Mouse (Mus musculus) brain, embryonic 14.5 days (tissue): ENCODE measurements around the gene Mapk11. TPM values are rescaled to one million over a fixed set of nuclear protein-coding genes. Genes with fewer than 3 reads are reported as not detected.

Source experiments
- DNase-seq: peaks from one replicate; pipeline ENCODE4 v3.0.0-alpha.2; 2011; ENCODE audit warnings: low read depth
- CTCF ChIP-seq: fragments of 200-500 bp; IDR thresholded peaks from 2 replicates; pipeline ENCODE4 v1.5.1; 2012; ENCODE audit warnings: inconsistent platforms, mild to moderate bottlenecking, moderate library complexity, borderline replicate concordance; ENCODE audit not compliant: insufficient read depth, insufficient read length; ENCODE audit errors: extremely low read depth
- POLR2A ChIP-seq: fragments of 200-500 bp; IDR thresholded peaks from 2 replicates; pipeline ENCODE4 v1.6.1; 2012; ENCODE audit warnings: mild to moderate bottlenecking, inconsistent platforms, borderline replicate concordance; ENCODE audit not compliant: poor library complexity, insufficient read depth, insufficient read length, severe bottlenecking; ENCODE audit errors: extremely low read depth
- polyA plus RNA-seq: library from polyadenylated mRNA; depleted of rRNA; stranded (reverse); fragments of >200 nt; gene quantifications from 2 replicates; pipeline ENCODE4 v1.2.3, GENCODE M21; 2012; rRNA removed

Gene Mapk11
- 61.9 and 75.4 TPM in 2 replicates for polyA plus RNA-seq

- peak; percentile 82 for DNase-seq
- TF ChIP-seq POLR2A: peak; percentile 60
- no peak for TF ChIP-seq CTCF
Observed at GRCm38 (mm10) chr15:89149271-89150040, at the start of gene Mapk11. Gene Mapk11 (minus strand): TSS chr15:89149628.

DNA sequence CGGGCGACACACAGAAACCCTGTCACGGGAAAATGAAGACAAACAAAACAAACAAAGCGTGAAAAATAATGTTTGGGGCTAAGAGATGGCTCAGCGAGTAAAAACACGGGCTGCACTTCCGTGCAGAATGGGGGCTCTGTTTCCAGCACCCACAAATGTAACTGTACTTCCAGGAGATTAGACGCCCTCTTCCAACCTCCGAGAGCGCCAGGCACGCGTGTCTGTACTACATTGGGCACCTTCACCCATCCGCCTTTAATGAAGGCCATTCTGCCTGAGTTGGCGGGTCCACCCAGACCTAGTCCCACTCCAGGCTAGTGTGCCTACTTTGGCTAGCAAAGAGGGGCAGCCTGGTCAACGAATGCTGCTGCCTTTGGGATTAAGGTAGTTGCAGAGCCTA lies 47.6 kb upstream of the Mapk11 start:
- no peak for TF ChIP-seq POLR2A
- no peak for TF ChIP-seq CTCF
- DNase-seq: peak; percentile 31

DNA sequence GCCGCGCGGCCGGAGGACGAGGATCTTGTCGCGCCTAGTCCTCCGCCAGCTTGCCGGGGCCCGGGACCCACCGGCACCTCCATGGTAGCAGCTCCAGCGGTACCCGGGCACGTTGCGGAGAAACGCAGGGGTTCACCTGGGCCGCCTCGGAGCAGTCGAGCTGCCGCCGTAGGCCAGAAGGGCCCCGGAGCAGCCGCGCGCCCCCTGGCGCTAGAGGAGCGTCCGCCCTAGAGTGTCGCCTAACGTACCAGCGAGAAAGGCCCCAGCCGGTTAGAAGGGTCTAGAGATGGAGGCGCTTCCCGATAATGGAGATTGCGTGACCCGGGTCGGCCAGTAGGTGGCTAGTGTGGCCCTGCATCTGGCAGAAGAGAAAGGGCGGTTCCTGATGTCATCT lies 46.9 kb upstream of the Mapk11 start, which contains the start of gene Dennd6b:
TSS of gene Dennd6b (minus strand) at position 184 of the 394 bp plus-strand sequence.
- peak; percentile 98 for DNase-seq
- peak; percentile 92 for TF ChIP-seq CTCF
- TF ChIP-seq POLR2A: peak; percentile 4; the same call in 1 of the 2 replicates

DNA sequence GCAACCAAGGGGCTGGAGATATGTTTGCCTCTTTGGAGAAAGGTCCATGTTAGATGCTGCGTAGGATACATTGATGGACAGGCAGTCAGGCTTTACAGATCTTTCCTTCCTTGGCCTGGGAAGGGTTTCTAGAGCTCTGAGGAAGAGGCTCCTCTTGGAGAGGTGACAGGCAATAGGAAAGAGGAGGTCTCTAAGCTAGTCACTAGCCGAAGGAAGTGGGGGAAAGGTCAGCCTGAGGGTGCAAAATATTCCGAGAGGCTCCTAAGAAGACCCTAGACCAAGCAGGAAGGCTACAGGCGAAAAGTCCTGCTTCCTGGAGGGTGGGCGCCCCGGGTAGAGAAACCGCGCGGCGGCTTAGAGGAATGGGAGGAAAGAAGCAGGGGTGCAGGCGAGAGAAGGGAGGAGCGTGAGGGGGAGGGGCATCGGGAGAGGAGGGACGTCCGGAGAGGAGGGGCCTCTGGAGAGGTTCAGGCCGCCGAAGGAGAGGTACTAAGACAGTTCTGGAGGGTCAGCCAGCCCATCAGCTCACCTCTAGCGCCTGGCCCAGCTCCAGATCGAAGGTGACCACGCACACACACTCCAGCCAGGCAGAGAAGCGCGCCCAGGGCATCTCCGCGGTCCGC lies 46.4 kb upstream of the Mapk11 start:
- TF ChIP-seq POLR2A (peak; percentile 65; the same call in 1 of the 2 replicates), CTCF (no peak)
- DNase-seq: peak; percentile 96

GRCm38 (mm10) chr15:89195261-89195681 lies 45.8 kb upstream of the Mapk11 start:
- no peak for TF ChIP-seq POLR2A
- TF ChIP-seq CTCF: no peak
- peak; percentile 42 for DNase-seq

- DNase-seq: no peak
- no peak for TF ChIP-seq CTCF
- TF ChIP-seq POLR2A: no peak
Observed at GRCm38 (mm10) chr15:89184937-89185227, 35.5 kb upstream of the Mapk11 start.

DNA sequence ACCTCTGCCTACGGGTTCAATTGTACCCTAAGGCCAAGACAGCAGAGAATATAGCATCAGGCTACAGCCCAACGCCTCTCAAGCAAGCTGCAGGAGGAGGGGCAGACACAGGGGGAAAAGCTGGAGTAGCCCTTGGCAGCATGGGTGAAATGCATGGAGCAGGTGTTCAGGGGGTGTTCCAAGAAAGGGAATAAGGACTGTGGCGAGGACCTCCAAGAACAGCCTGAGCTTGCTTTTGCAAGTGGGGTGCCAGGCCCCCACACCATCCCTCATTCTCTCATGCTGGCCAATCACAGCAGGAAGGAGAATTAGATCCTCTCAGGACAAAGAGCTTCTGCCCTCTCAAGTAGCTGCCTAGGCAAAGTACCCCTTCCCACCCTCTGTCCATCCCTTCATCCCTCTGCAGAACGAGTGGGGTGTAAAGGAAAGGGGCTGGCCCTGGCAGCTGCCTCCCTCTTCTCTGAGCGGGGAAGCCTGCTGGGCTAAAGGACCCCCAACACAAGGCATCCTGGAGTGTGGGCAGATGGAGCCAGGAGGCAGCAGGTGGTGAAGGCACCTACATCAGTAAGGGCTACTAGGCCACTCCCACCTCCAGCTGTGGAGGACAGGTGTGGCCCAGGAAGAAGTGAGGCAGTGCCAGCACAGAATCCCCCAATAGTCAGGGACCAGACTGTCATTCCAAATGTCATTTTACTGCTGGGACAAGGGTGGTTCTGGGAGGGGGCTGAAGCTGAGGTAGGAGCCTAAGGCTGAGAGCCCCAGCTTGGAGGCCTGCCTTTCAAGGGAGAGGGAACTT lies 34.9 kb upstream of the Mapk11 start:
- TF ChIP-seq POLR2A: no peak
- no peak for TF ChIP-seq CTCF
- DNase-seq: no peak

DNA sequence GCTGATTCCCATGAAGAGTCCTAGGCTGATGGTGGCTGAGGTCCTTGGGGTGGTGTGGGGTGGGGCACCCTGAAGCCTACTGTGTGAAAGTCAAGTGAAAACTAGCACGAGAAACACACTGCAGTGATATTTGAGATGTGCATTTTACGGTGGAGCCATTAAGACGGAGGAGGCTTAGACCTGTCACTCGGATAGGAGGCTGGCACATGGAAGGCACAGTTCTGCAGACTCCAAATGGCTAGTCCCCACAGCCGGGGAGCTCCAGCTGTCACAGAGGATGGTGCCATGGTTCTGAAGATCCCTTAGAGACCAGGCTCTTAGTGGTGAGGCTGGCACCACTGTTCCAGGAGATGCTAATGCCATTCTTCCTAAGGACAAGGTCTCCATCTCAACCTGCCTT lies 33.4 kb upstream of the Mapk11 start:
- TF ChIP-seq POLR2A (no peak), CTCF (no peak)
- DNase-seq: no peak

DNA sequence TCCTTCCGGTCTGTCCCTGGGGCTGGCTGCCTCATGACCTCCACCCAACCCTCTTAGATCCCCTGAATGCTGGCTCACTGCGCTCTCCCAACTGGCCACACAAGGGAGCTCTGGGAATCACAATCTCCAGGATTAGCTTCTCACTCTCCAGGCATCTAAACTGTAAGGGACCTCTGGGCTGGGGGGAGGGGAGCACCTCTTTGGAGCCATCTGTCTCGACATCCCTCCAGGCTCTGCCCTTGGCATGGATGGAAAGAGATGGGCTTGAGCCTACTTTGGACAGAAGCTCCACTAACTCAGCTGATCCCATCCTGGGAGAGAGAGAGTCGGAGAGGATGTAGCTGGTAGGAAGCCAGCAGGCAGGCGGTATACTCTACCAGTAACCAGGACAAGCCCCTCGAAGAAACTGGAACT lies 32.9 kb upstream of the Mapk11 start:
- no peak for DNase-seq
- TF ChIP-seq POLR2A (no peak), CTCF (no peak)

DNA sequence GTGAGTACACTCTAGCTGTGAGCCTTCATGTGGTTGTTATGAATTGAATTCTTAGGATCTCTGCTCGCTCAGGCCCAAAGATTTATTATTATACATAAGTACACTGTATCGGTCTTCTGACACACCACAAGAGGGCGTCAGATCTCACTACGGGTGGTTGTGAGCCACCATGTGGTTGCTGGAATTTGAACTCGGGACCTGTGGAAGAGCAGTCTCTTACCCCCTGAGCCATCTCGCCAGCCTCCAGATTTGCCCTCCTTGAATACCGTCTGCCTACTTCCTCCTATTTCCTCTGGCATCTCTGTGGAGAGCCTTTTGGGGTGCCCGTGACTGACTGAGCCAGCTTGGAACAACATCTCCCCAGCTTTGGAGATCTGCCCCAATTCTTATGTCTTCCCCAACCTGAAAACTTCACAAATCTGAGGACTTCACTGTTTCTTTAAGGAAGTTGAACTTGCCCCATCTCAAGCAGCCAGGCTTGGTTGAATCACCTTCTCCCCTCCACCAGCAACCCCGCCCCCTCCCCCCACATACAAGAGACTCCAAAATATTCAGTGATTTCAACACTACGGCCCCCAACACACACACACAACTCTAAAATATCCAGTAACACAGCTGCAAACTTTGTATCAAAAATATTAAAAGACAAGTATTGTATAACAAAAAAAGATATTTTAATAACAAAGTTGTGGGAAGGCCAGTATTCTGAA lies 32.3 kb upstream of the Mapk11 start:
- no peak for DNase-seq
- TF ChIP-seq CTCF: 0 out of 2 replicates have a peak, but pooled peaks have one; percentile 6
- TF ChIP-seq POLR2A: no peak

- DNase-seq: peak; percentile 97
- TF ChIP-seq POLR2A (peak; percentile 83), CTCF (no peak)
Observed at GRCm38 (mm10) chr15:89180571-89181229, 31.3 kb upstream of the Mapk11 start, which contains the start of gene Plxnb2. Gene Plxnb2 (minus strand): TSS chr15:89180788.
